Comparison of ENCODE assay signal across 10 mouse cellular contexts in the genomic region with DNA sequence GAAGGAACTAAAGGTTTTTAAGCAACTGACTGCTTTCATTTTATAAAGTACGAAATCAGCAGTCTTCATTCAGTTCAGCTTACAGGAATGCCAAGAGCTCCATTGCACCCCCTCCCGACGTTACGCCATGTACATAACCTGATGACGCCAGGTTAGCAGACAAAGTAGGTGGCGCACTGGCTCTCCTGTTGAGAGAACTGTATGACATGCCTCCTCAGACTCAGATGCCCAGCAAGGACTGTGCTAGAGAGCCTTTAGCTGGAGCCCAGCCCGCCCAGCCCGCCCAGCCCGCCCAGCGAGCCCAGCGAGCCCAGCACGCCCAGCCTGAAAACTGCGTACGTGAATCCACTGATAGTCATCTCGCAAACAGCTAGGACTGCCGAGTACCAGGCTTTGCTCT. TPM values are rescaled to one million over a fixed set of nuclear protein-coding genes. Genes with fewer than 3 reads are reported as not detected.
A peak's percentile ranks its signal among the peaks of the same experiment; 100 is the strongest.
DNase-seq lines count a peak whose midpoint lies in the region; ATAC-seq lines count a peak whose summit lies in the region.
"Had no signal": no experiment of that assay in that cellular context is flagged by ENCODE, and none has a peak within 500 bp of the region (broad histone marks: within the 10 kb centered on the region; RNA-seq: fewer than 3 reads in every experiment).

No protein-coding gene starts in this region.

- no peak overlapping the region for H3K4me2 ChIP-seq in forebrain, embryonic 13.5 days
- peak overlapping the region; percentile 46 for H3K4me2 ChIP-seq in heart, embryonic 16.5 days (ENCODE audit: low read depth, low read length)
- H3K4me2 ChIP-seq in midbrain, embryonic 15.5 days = no peak overlapping the region

- peaks cover 4% of the 10 kb centered on the region; the same call in 1 of the 2 replicates for H3K9me3 ChIP-seq in forebrain, embryonic 13.5 days (replicated peaks)
- peaks cover 7% of the 10 kb centered on the region; the same call in 1 of the 2 replicates for H3K9me3 ChIP-seq in forebrain, embryonic 10.5 days
- H3K9me3 ChIP-seq in heart, embryonic 16.5 days (replicated peaks; ENCODE audit: control insufficient read depth, low read length) = no peaks in the 10 kb centered on the region; the same call in 1 of the 2 replicates
- no peaks in the 10 kb centered on the region for H3K9me3 ChIP-seq in midbrain, embryonic 15.5 days

- no peak for DNase-seq in forebrain, embryonic 10.5 days (ENCODE audit: extremely low spot score, low spot score)
- peak; percentile 35 for DNase-seq in R1 (ENCODE audit: low read depth, low spot score)
- peak; percentile 47 for DNase-seq in liver
- DNase-seq in spleen, postnatal 4 days (ENCODE audit: low spot score in 2 of 2) = peak; percentile 29 to 62
- no peak for DNase-seq in layer of hippocampus, adult 18-20 months (ENCODE audit: low spot score in 2 of 2)

- ATAC-seq in forebrain, embryonic 13.5 days = 0 out of 2 replicates have a peak, but pooled peaks have one; percentile 36
- peak; percentile 64 for ATAC-seq in heart, embryonic 16.5 days (replicated peaks; ENCODE audit: extremely low read depth, insufficient read depth, low FRiP score)
- no peak; the same call in 1 of the 2 replicates for ATAC-seq in midbrain, embryonic 15.5 days (replicated peaks)

- H3K36me3 ChIP-seq in forebrain, embryonic 13.5 days (ENCODE audit: poor library complexity, severe bottlenecking) = peaks cover 16% of the 10 kb centered on the region
- peaks cover 6% of the 10 kb centered on the region for H3K36me3 ChIP-seq in forebrain, embryonic 10.5 days (replicated peaks)
- H3K36me3 ChIP-seq in heart, embryonic 16.5 days (ENCODE audit: control insufficient read depth, insufficient read depth) = no peaks in the 10 kb centered on the region
- H3K36me3 ChIP-seq in midbrain, embryonic 15.5 days (replicated peaks) = no peaks in the 10 kb centered on the region

- H3K4me3 ChIP-seq in forebrain, embryonic 13.5 days = no peak overlapping the region
- no peak overlapping the region for H3K4me3 ChIP-seq in forebrain, embryonic 10.5 days
- H3K4me3 ChIP-seq in heart, embryonic 16.5 days (ENCODE audit: low read length) = peak overlapping the region; percentile 15
- H3K4me3 ChIP-seq in midbrain, embryonic 15.5 days = no peak overlapping the region

- no peak overlapping the region for H3K27ac ChIP-seq in forebrain, embryonic 13.5 days
- H3K27ac ChIP-seq in forebrain, embryonic 10.5 days = no peak overlapping the region
- no peak overlapping the region for H3K27ac ChIP-seq in heart, embryonic 16.5 days (ENCODE audit: low read length)
- H3K27ac ChIP-seq in midbrain, embryonic 15.5 days = no peak overlapping the region
- H3K27ac ChIP-seq: macrophage had no signal

- H3K9ac ChIP-seq in forebrain, embryonic 13.5 days = no peak overlapping the region
- H3K9ac ChIP-seq in heart, embryonic 16.5 days (ENCODE audit: low read length) = no peak overlapping the region
- no peak overlapping the region for H3K9ac ChIP-seq in midbrain, embryonic 15.5 days

- no peaks in the 10 kb centered on the region for H3K27me3 ChIP-seq in forebrain, embryonic 13.5 days
- no peaks in the 10 kb centered on the region for H3K27me3 ChIP-seq in forebrain, embryonic 10.5 days (ENCODE audit: poor library complexity, severe bottlenecking)
- H3K27me3 ChIP-seq in heart, embryonic 16.5 days (ENCODE audit: control insufficient read depth, insufficient read depth, low read length) = no peaks in the 10 kb centered on the region
- no peaks in the 10 kb centered on the region for H3K27me3 ChIP-seq in midbrain, embryonic 15.5 days (replicated peaks)
- H3K27me3 ChIP-seq: CH12.LX had no signal

- WGBS in forebrain, embryonic 13.5 days = 71% methylated on average over 16 of the region's 16 CpGs
- WGBS in forebrain, embryonic 10.5 days = 62% methylated on average over 16 of the region's 16 CpGs
- WGBS in heart, embryonic 16.5 days = 45% methylated on average over 16 of the region's 16 CpGs
- 68% methylated on average over 16 of the region's 16 CpGs for WGBS in midbrain, embryonic 15.5 days

- no peaks in the 10 kb centered on the region for H3K4me1 ChIP-seq in forebrain, embryonic 13.5 days
- H3K4me1 ChIP-seq in forebrain, embryonic 10.5 days = no peaks in the 10 kb centered on the region
- H3K4me1 ChIP-seq in heart, embryonic 16.5 days (ENCODE audit: control insufficient read depth, insufficient read depth, low read length) = no peaks in the 10 kb centered on the region
- H3K4me1 ChIP-seq in midbrain, embryonic 15.5 days = no peaks in the 10 kb centered on the region

RNA-seq across cellular contexts. Expression of a gene that starts 11.3 kb away (rescaled TPM):
- 1.5 and 2.0 TPM in 2 replicates for polyA plus RNA-seq in forebrain, embryonic 13.5 days (2015; fragmentation: Nextera tagmentation; extraction: Ambion mirVana)
- 1.3 and 2.1 TPM in 2 replicates for polyA plus RNA-seq in forebrain, embryonic 10.5 days (2016; fragmentation: Nextera tagmentation; extraction: Ambion mirVana)
- polyA plus RNA-seq in heart, embryonic 16.5 days (2015; fragmentation: Nextera tagmentation; extraction: Ambion mirVana) = 1.9 and 3.0 TPM in 2 replicates
- total RNA-seq in layer of hippocampus, adult 18-20 months (2021) = 1 to 10 TPM; 1.2 to 1.8 TPM
- polyA plus RNA-seq in midbrain, embryonic 15.5 days (2015; fragmentation: Nextera tagmentation; extraction: Ambion mirVana) = 1.6 and 1.8 TPM in 2 replicates
- total RNA-seq: CH12.LX had no signal

RNA-seq across cellular contexts. Expression of a gene that starts 49.7 kb away (rescaled TPM):
- polyA plus RNA-seq in forebrain, embryonic 13.5 days (2015; fragmentation: Nextera tagmentation; extraction: Ambion mirVana) = 12.7 and 14.2 TPM in 2 replicates
- polyA plus RNA-seq in forebrain, embryonic 10.5 days (2016; fragmentation: Nextera tagmentation; extraction: Ambion mirVana) = 5.5 and 5.6 TPM in 2 replicates
- 2.0 and 2.5 TPM in 2 replicates for polyA plus RNA-seq in heart, embryonic 16.5 days (2015; fragmentation: Nextera tagmentation; extraction: Ambion mirVana)
- 100 to 1,000 TPM; 151 to 161 TPM for total RNA-seq in layer of hippocampus, adult 18-20 months (2021)
- polyA plus RNA-seq in midbrain, embryonic 15.5 days (2015; fragmentation: Nextera tagmentation; extraction: Ambion mirVana) = 23.7 and 24.2 TPM in 2 replicates

Comparison
In these comparisons a context has a peak if more than half of its experiments do, and no peak if none do; other contexts are left out.
1. DNase-seq: peak in R1 (single experiment), liver (single experiment) and spleen, postnatal 4 days (2 of 2); none in forebrain, embryonic 10.5 days (single experiment) and layer of hippocampus, adult 18-20 months (0 of 2).